Mouse (Mus musculus): Measurements from ENCODE around the gene Spaca7.
A peak's percentile ranks its signal among the peaks of the same experiment; 100 is the strongest.
"Not testable (repeated sequence)": the region's sequence is repeated elsewhere in the genome, so short reads cannot be mapped to it uniquely, and the experiment has no call there.

The Spaca7 gene

GRCm38 (mm10) chr8:12609752-12610449, 37.1 kb downstream of the Spaca7 start:
- no peak for DNase-seq (ENCODE audit: low spot score)

- DNase-seq (ENCODE audit: low spot score) = no peak
These were observed 40.4 kb downstream of the Spaca7 start for GRCm38 (mm10) chr8:12613201-12613600.

- not testable (repeated sequence) for DNase-seq (ENCODE audit: low spot score)
These were observed 44.5 kb downstream of the Spaca7 start for GRCm38 (mm10) chr8:12617369-12617768.

- peak; percentile 17 for DNase-seq (ENCODE audit: low spot score)
These were observed 48.9 kb downstream of the Spaca7 start for GRCm38 (mm10) chr8:12621550-12622222.

- DNase-seq (ENCODE audit: low spot score) = no peak
These were observed 53.1 kb downstream of the Spaca7 start for GRCm38 (mm10) chr8:12625890-12626289.

- DNase-seq (ENCODE audit: low spot score) = peak; percentile 28
These were observed 56.2 kb downstream of the Spaca7 start for GRCm38 (mm10) chr8:12629079-12629478.

- DNase-seq (ENCODE audit: low spot score) = no peak
These were observed 62.5 kb downstream of the Spaca7 start for GRCm38 (mm10) chr8:12635366-12635765.

- DNase-seq (ENCODE audit: low spot score) = no peak
These were observed 65.6 kb downstream of the Spaca7 start for GRCm38 (mm10) chr8:12638446-12638845.

- DNase-seq (ENCODE audit: low spot score) = no peak
These were observed 68.7 kb downstream of the Spaca7 start for GRCm38 (mm10) chr8:12641527-12641926.

GRCm38 (mm10) chr8:12644341-12644740, 71.5 kb downstream of the Spaca7 start:
- no peak for DNase-seq (ENCODE audit: low spot score)

GRCm38 (mm10) chr8:12644894-12645293, 72.1 kb downstream of the Spaca7 start:
- no peak for DNase-seq (ENCODE audit: low spot score)

- no peak for DNase-seq (ENCODE audit: low spot score)
These were observed 73.7 kb downstream of the Spaca7 start for GRCm38 (mm10) chr8:12646536-12646935.

GRCm38 (mm10) chr8:12648951-12649350, 76.1 kb downstream of the Spaca7 start:
- no peak for DNase-seq (ENCODE audit: low spot score)

Data from left cerebral cortex, adult 11 months (tissue).